Mouse (Mus musculus) intestine, embryonic 16.5 days (tissue): ENCODE results near the gene Timeless. TPM values are rescaled to one million over a fixed set of nuclear protein-coding genes. Genes with fewer than 3 reads are reported as not detected.

Experiments used
- ATAC-seq: fragments of 200-750 bp; cut with Nextera tagmentation; 2 replicates; pipeline ENCODE4 v1.8.0; 2017; ENCODE audit warnings: moderate TSS enrichment, moderate library complexity
- H3K27ac ChIP-seq: fragments of 300-500 bp; sonication (generic); 2 replicates; pipeline ENCODE4 v1.5.1; 2014; ENCODE audit warnings: mild to moderate bottlenecking, low read length
- H3K27me3 ChIP-seq: fragments of 300-500 bp; sonication (generic); replicated peaks from 2 replicates; pipeline ENCODE4 v1.6.1; 2014; ENCODE audit warnings: low read length, control low read depth, mixed read lengths; ENCODE audit not compliant: control insufficient read depth, insufficient read depth
- H3K36me3 ChIP-seq: fragments of 300-500 bp; sonication (generic); 2 replicates; pipeline ENCODE4 v1.6.1; 2014; ENCODE audit warnings: low read length, control low read depth; ENCODE audit not compliant: control insufficient read depth, insufficient read depth
- H3K4me1 ChIP-seq: fragments of 300-500 bp; sonication (generic); 2 replicates; pipeline ENCODE4 v1.6.1; 2014; ENCODE audit warnings: low read length, control low read depth, mixed read lengths; ENCODE audit not compliant: control insufficient read depth, insufficient read depth
- H3K4me2 ChIP-seq: fragments of 300-500 bp; sonication (generic); 2 replicates; pipeline ENCODE4 v1.6.1; 2014; ENCODE audit warnings: low read depth, low read length, control low read depth
- H3K4me3 ChIP-seq: fragments of 300-500 bp; sonication (generic); 2 replicates; pipeline ENCODE4 v1.5.1; 2014; ENCODE audit warnings: mild to moderate bottlenecking, low read length
- H3K9ac ChIP-seq: fragments of 300-500 bp; sonication (generic); 2 replicates; pipeline ENCODE4 v1.6.1; 2014; ENCODE audit warnings: low read depth, low read length
- H3K9me3 ChIP-seq: fragments of 300-500 bp; sonication (generic); 2 replicates; pipeline ENCODE4 v1.6.1; 2016; ENCODE audit warnings: low read length, control low read depth; ENCODE audit not compliant: control insufficient read depth
- WGBS: fragments of 180-500 bp; shearing (Covaris S2); extraction: QIAGEN DNeasy Blood & Tissue Kit; methylation state at CpG from one replicate; pipeline ENCODE4 v1.1.7; 2014; 5-methylcytosine and 5-hydroxymethylcytosine counted together
- polyA plus RNA-seq: library from polyadenylated mRNA; unstranded; fragments of >200 nt; fragmentation: Nextera tagmentation; extraction: Ambion mirVana; gene quantifications from 2 replicates; pipeline ENCODE4 v1.2.1, GENCODE M21; 2015

The Timeless gene
- polyA plus RNA-seq, 1 experiment from 2014 or later, result 33.3 TPM

DNA sequence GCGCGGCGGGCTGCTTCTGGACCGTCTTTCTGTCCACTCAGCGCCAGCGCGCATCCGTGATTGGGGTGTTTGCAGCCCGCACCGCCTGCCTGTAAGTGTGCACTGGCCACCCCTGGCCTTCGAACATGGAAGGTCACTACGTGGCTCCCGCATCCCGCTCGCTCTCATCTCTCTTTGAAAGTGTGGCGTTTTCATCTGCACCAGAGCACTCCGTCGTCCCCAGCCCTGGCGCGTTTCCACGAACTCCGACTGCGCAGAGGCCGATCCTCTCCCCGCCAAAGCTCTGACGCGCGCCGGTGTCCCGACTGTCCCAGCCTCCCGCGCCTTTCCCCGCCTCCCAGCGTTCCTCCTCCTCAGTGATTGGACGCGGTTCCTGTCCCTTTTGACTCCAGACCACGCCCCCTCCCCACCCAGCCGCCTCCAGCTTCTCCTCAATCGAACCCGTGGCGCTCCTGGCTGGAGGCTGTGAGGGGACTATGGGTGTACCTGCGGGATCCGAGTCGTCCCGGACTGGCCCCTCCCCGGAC is 37.8 kb upstream of the Timeless start, which contains the start of gene Gls2:
Gls2 (plus strand) TSS at position 434 of the 527 bp plus-strand sequence.
- WGBS, result under 1% methylated on average over 46 of the region's 46 CpGs
- peak within 1 kb of the TSS; percentile 74 for H3K9ac ChIP-seq
- ATAC-seq, result peak; percentile 98
- H3K27ac ChIP-seq, result no peak within 1 kb of the TSS
- H3K36me3 ChIP-seq, result no peaks in the 10 kb centered on the region
- peak within 1 kb of the TSS; percentile 74 for H3K4me3 ChIP-seq
- peaks cover 10% of the 10 kb centered on the region for H3K4me1 ChIP-seq
- peaks cover 16% of the 10 kb centered on the region for H3K27me3 ChIP-seq
- H3K9me3 ChIP-seq, result no peaks in the 10 kb centered on the region
- peak within 1 kb of the TSS; percentile 99 for H3K4me2 ChIP-seq

DNA sequence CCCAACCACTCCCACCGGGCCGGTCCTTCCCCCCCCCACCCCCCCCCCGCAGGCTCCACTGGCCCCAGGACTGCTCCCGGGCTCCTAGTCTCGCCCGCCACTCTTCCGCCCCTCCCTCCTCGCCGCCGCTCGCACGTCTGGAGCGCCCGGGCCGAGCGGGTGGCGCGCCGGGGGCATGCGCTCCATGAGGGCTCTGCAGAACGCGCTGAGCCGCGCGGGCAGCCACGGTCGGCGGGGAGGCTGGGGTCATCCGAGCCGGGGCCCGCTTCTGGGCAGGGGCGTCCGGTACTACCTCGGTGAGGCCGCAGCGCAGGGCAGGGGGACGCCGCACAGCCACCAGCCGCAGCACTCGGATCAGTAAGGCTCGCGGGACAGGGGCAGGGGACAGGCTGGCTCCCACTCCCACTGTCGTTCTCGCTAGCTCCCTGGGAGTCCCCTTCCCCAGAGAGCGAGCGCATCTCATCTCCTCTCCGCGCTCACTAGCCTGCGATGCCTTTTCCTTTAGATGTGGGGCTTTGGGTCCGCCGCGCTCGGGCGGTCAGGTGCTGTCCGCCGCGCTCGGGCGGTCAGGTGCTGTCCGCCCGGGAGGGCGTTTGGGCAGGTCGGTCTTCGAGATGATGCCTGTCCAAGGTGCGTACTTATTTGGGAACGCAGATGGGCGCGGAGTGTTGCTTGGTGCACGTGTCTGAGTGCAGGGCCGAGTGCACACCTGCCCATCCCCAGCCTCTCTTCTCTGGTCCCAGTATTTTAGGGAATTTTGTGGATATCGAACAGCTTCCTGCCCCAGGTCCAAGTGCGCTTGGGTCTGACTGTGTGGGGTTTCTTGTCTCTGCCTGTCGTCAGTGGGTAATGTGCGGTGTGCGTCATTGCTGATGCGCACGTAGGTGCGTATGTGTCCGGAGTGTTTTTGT is 37.1 kb upstream of the Timeless start:
- Histone ChIP-seq H3K9ac (peak overlapping the region; percentile 74), H3K4me1 (peaks cover 10% of the 10 kb centered on the region), H3K4me3 (peak overlapping the region; percentile 74), H3K9me3 (no peaks in the 10 kb centered on the region), H3K27ac (no peak overlapping the region), H3K4me2 (peak overlapping the region; percentile 99), H3K27me3 (peaks cover 16% of the 10 kb centered on the region), H3K36me3 (no peaks in the 10 kb centered on the region)
- ATAC-seq, result peak; percentile 95
- WGBS, result under 1% methylated on average over 74 of the region's 79 CpGs

DNA sequence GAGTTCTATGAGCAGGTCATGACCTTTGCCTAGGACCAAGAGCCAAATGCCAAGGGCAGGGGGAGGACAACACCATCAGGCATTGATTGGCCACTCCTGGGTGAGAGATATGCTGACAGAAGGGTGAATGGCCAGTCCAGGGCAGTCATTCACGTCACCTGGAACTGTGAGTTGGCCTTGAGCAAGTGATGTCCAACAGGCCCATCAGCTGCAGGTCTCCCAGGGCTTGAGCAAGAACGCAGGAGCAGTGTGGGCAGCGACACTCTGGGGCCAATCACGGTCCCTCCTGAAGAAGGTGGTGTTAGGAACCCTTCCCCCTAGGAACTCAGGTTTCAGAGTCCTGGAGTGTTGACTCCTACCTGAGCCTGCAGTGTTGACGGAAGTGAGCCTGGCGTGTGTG is 30.0 kb upstream of the Timeless start:
- WGBS, result 75% methylated on average over 6 of the region's 6 CpGs
- H3K9me3 ChIP-seq, result no peaks in the 10 kb centered on the region
- no peaks in the 10 kb centered on the region for H3K36me3 ChIP-seq
- ATAC-seq, result peak; percentile 36; the same call in 1 of the 2 replicates
- H3K9ac ChIP-seq, result no peak overlapping the region
- no peak overlapping the region for H3K4me2 ChIP-seq
- H3K4me1 ChIP-seq, result no peaks in the 10 kb centered on the region
- H3K4me3 ChIP-seq, result no peak overlapping the region
- H3K27ac ChIP-seq, result no peak overlapping the region
- H3K27me3 ChIP-seq, result 0 out of 2 replicates have a peak, but pooled peaks cover 3% of the 10 kb centered on the region

DNA sequence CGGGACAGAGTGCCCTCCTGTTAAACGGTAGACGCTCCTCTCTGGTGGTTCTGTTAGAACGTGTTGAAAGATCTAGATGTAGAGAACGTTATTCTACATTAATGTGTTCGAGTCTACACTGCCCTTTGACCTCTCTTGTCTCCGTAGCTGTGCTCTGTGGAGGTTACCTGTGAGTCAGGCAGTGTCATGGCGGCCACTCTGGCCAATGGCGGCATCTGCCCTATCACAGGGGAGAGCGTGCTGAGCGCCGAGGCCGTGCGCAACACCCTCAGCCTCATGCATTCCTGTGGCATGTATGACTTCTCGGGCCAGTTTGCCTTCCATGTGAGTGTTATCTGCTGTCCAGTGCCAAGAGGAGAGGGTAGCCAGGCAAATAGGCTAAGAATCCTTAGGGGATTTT is 26.9 kb upstream of the Timeless start:
- Histone ChIP-seq H3K4me3 (no peak overlapping the region), H3K27ac (no peak overlapping the region), H3K9me3 (no peaks in the 10 kb centered on the region), H3K4me2 (no peak overlapping the region), H3K4me1 (no peaks in the 10 kb centered on the region), H3K36me3 (no peaks in the 10 kb centered on the region; the same call in 1 of the 2 replicates), H3K27me3 (no peaks in the 10 kb centered on the region), H3K9ac (no peak overlapping the region)
- ATAC-seq, result no peak
- WGBS, result 73% methylated on average over 15 of the region's 15 CpGs

DNA sequence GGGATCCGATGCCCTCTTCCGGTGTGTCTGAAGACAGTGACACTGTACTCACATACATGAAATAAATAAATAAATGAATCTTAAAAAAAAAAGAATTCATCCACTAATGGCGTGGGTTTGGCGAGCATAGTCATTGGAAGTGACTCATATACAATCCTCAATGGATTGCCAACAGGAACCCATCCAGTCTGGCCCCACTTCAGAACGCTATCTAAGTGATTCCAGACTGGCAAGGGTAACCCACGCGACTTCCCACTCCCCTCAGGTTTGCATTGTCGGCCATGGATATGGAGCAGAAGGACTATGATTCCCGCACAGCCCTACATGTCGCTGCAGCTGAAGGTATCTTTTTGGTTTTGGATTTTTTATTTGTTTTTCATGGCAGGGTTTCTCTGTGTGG is 23.5 kb upstream of the Timeless start:
- no peaks in the 10 kb centered on the region; the same call in 1 of the 2 replicates for H3K36me3 ChIP-seq
- H3K9me3 ChIP-seq, result no peaks in the 10 kb centered on the region
- peaks cover 11% of the 10 kb centered on the region; the same call in 1 of the 2 replicates for H3K4me1 ChIP-seq
- no peak overlapping the region for H3K4me3 ChIP-seq
- H3K4me2 ChIP-seq, result no peak overlapping the region
- H3K27ac ChIP-seq, result no peak overlapping the region
- no peak for ATAC-seq
- no peak overlapping the region for H3K9ac ChIP-seq
- no peaks in the 10 kb centered on the region for H3K27me3 ChIP-seq
- WGBS, result 93% methylated on average over 10 of the region's 10 CpGs

DNA sequence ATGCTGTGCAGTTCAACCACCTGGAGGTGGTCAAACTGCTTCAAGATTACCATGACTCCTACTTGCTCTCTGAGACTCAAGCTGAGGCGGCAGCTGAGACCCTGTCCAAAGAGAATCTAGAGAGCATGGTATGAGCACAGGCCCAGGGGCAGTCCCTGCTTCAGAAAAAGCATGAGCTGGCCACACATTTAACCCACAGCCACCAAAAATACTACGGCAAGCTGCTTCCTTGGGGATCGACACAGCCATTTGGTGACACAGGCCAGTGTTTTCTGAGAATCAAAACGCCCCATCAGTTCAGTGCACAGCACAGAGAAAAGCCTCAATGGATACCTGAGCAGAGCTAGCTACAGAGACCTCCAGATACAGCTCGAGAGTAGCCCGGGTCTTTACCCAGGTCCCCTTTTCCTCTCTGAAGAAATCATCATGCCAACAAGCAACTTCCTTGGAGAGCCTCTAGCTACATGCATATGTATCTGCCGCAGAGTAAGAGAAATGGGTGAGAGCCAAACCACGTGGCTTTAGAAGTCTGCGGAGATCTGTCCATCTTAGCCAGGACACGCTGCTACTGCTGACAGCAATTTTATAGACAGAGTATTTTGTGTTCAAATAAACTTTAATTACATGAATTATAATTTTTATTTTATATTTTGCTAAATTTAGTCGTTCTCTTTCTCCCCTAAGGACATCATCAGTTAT is 22.4 kb upstream of the Timeless start:
- no peak for ATAC-seq
- Histone ChIP-seq H3K27me3 (no peaks in the 10 kb centered on the region), H3K27ac (no peak overlapping the region), H3K9me3 (no peaks in the 10 kb centered on the region), H3K36me3 (no peaks in the 10 kb centered on the region; the same call in 1 of the 2 replicates), H3K4me1 (peaks cover 11% of the 10 kb centered on the region; the same call in 1 of the 2 replicates), H3K9ac (no peak overlapping the region), H3K4me3 (no peak overlapping the region), H3K4me2 (no peak overlapping the region)
- 92% methylated on average over 11 of the region's 11 CpGs for WGBS

DNA sequence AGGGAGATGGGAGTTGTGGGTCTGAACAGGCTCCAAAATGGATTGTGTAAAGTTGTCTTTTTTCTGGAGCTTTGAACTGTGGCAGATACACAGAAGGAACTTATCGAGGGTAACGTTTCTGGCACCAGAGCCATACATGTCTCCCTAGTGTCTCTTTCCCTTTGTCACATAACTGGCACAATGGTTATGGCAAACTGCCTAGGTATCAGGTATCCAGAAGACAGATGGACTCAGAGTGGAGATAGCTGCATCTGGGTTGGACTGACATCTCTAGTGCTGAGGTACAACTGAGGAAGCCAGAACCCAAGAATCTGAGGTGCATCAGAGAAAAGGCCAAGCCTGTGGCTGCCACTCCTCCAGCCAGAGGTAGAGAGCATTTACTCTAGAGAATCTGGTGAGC is 21.7 kb upstream of the Timeless start:
- H3K9ac ChIP-seq, result peak overlapping the region; percentile 1; the same call in 1 of the 2 replicates
- 92% methylated on average over 2 of the region's 2 CpGs for WGBS
- no peaks in the 10 kb centered on the region; the same call in 1 of the 2 replicates for H3K36me3 ChIP-seq
- H3K27me3 ChIP-seq, result no peaks in the 10 kb centered on the region
- no peak for ATAC-seq
- H3K9me3 ChIP-seq, result no peaks in the 10 kb centered on the region
- no peak overlapping the region for H3K4me2 ChIP-seq
- no peak overlapping the region for H3K27ac ChIP-seq
- H3K4me3 ChIP-seq, result no peak overlapping the region
- peaks cover 11% of the 10 kb centered on the region; the same call in 1 of the 2 replicates for H3K4me1 ChIP-seq

DNA sequence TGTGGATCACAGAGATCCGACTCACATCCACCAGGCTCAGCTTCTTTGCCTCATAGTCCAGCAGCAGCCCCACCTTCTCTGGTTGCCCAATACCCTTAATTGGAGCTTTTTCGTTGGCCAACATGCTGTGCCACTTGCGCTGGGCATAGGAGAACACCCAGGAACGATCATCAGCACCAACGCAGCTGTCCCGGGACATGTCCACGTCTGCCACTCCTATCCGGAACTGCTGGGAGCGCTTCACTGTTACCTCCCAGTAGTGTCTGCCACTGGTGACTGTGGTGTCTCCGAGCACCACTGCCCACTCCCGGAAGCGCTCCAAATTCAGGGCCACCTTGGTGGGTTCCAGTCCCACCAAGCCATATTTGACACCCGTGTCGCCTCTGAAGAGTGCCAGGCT is 20.9 kb upstream of the Timeless start:
- Histone ChIP-seq H3K27me3 (no peaks in the 10 kb centered on the region), H3K4me3 (peak overlapping the region; percentile 58), H3K9ac (peak overlapping the region; percentile 70), H3K9me3 (no peaks in the 10 kb centered on the region), H3K4me2 (peak overlapping the region; percentile 89), H3K27ac (no peak overlapping the region), H3K4me1 (peaks cover 11% of the 10 kb centered on the region; the same call in 1 of the 2 replicates), H3K36me3 (no peaks in the 10 kb centered on the region; the same call in 1 of the 2 replicates)
- peak; percentile 33 for ATAC-seq
- 17% methylated on average over 14 of the region's 14 CpGs for WGBS
